Comparison of ENCODE assay signal across 8 mouse cellular contexts in genomic region chr1:168286862-168287650, GRCm38 (mm10).
DNase-seq lines count a peak whose midpoint lies in the region; ATAC-seq lines count a peak whose summit lies in the region.

No protein-coding gene starts in this region.

- H3K9me3 ChIP-seq in heart, embryonic 14.5 days (ENCODE audit: control insufficient read depth, low read length) = no peaks in the 10 kb centered on the region
- no peaks in the 10 kb centered on the region for H3K9me3 ChIP-seq in embryonic facial prominence, embryonic 10.5 days
- H3K9me3 ChIP-seq in hindbrain, embryonic 11.5 days (ENCODE audit: control insufficient read depth, low read length) = no peaks in the 10 kb centered on the region
- H3K9me3 ChIP-seq in midbrain, embryonic 12.5 days = no peaks in the 10 kb centered on the region

- WGBS in heart, embryonic 14.5 days = 30% methylated on average over 2 of the region's 2 CpGs
- 42% methylated on average over 2 of the region's 2 CpGs for WGBS in embryonic facial prominence, embryonic 10.5 days
- 42% methylated on average over 2 of the region's 2 CpGs for WGBS in hindbrain, embryonic 11.5 days
- WGBS in midbrain, embryonic 12.5 days = 16% methylated on average over 2 of the region's 2 CpGs

- no peak overlapping the region for H3K4me3 ChIP-seq in heart, embryonic 14.5 days (ENCODE audit: control insufficient read depth in 1 of 2, insufficient read depth in 1 of 2, low read depth in 1 of 2, low read length in 2 of 2)
- H3K4me3 ChIP-seq in embryonic facial prominence, embryonic 10.5 days = no peak overlapping the region
- no peak overlapping the region for H3K4me3 ChIP-seq in hindbrain, embryonic 11.5 days (ENCODE audit: low read depth, low read length)
- H3K4me3 ChIP-seq in midbrain, embryonic 12.5 days = no peak overlapping the region

- H3K36me3 ChIP-seq in heart, embryonic 14.5 days (ENCODE audit: control insufficient read depth, insufficient read depth, low read length) = no peaks in the 10 kb centered on the region
- peaks cover 8% of the 10 kb centered on the region; the same call in 1 of the 2 replicates for H3K36me3 ChIP-seq in embryonic facial prominence, embryonic 10.5 days (replicated peaks)
- H3K36me3 ChIP-seq in hindbrain, embryonic 11.5 days (ENCODE audit: control insufficient read depth, insufficient read depth, low read length) = no peaks in the 10 kb centered on the region
- H3K36me3 ChIP-seq in midbrain, embryonic 12.5 days = no peaks in the 10 kb centered on the region

- H3K4me1 ChIP-seq in heart, embryonic 14.5 days (ENCODE audit: control insufficient read depth in 2 of 2, insufficient read depth in 2 of 2, low read length in 2 of 2) = peaks cover 51 to 90% of the 10 kb centered on the region in 2 experiments
- peaks cover 89% of the 10 kb centered on the region for H3K4me1 ChIP-seq in embryonic facial prominence, embryonic 10.5 days
- H3K4me1 ChIP-seq in hindbrain, embryonic 11.5 days (replicated peaks; ENCODE audit: control insufficient read depth, insufficient read depth, low read length) = peaks cover 38% of the 10 kb centered on the region
- peaks cover 91% of the 10 kb centered on the region for H3K4me1 ChIP-seq in midbrain, embryonic 12.5 days

- peak overlapping the region; percentile 57 for H3K4me2 ChIP-seq in heart, embryonic 14.5 days (ENCODE audit: low read length)
- no peak overlapping the region; the same call in 1 of the 2 replicates for H3K4me2 ChIP-seq in hindbrain, embryonic 11.5 days (replicated peaks; ENCODE audit: low read depth, low read length)
- H3K4me2 ChIP-seq in midbrain, embryonic 12.5 days (replicated peaks) = peak overlapping the region; percentile 35

- no peak for ATAC-seq in heart, embryonic 14.5 days (ENCODE audit: insufficient number of reproducible peaks, insufficient read depth, low FRiP score, low read depth)
- peak; percentile 58 for ATAC-seq in hindbrain, embryonic 11.5 days (ENCODE audit: low FRiP score)
- ATAC-seq in midbrain, embryonic 12.5 days (ENCODE audit: low FRiP score, low read depth) = peak; percentile 48

- H3K27me3 ChIP-seq in heart, embryonic 14.5 days (ENCODE audit: control insufficient read depth, insufficient read depth, low read length) = no peaks in the 10 kb centered on the region
- no peaks in the 10 kb centered on the region for H3K27me3 ChIP-seq in embryonic facial prominence, embryonic 10.5 days (replicated peaks; ENCODE audit: low read depth, poor library complexity, severe bottlenecking)
- no peaks in the 10 kb centered on the region for H3K27me3 ChIP-seq in hindbrain, embryonic 11.5 days (ENCODE audit: control insufficient read depth, insufficient read depth, low read length)
- H3K27me3 ChIP-seq in midbrain, embryonic 12.5 days = no peaks in the 10 kb centered on the region

- peak overlapping the region; percentile 90 to 93 for H3K27ac ChIP-seq in heart, embryonic 14.5 days (replicated peaks in 1 of 2; ENCODE audit: control insufficient read depth in 1 of 2, insufficient read depth in 1 of 2, low read depth in 2 of 2, low read length in 2 of 2)
- H3K27ac ChIP-seq in embryonic facial prominence, embryonic 10.5 days (replicated peaks) = peak overlapping the region; percentile 79
- H3K27ac ChIP-seq in hindbrain, embryonic 11.5 days (ENCODE audit: low read depth, low read length) = peak overlapping the region; percentile 95
- H3K27ac ChIP-seq in midbrain, embryonic 12.5 days (replicated peaks) = peak overlapping the region; percentile 96

- DNase-seq in heart, postnatal 4 days = no peak
- no peak for DNase-seq in embryonic facial prominence, embryonic 10.5 days (ENCODE audit: low spot score)
- DNase-seq in hindbrain, embryonic 11.5 days (ENCODE audit: low spot score) = peak; percentile 52
- DNase-seq in ovary, postnatal 36 days (ENCODE audit: low spot score) = no peak
- no peak for DNase-seq in right cerebral cortex, postnatal 14 days
- DNase-seq in Muller cell, postnatal 12 days (ENCODE audit: inconsistent ontology term) = no peak

- H3K9ac ChIP-seq in heart, embryonic 14.5 days (ENCODE audit: low read length) = peak overlapping the region; percentile 38
- H3K9ac ChIP-seq in hindbrain, embryonic 11.5 days (ENCODE audit: low read depth, low read length) = peak overlapping the region; percentile 56; the same call in 1 of the 2 replicates
- H3K9ac ChIP-seq in midbrain, embryonic 12.5 days (replicated peaks) = peak overlapping the region; percentile 24; the same call in 1 of the 2 replicates
